Mouse (Mus musculus) hindbrain, embryonic 16.5 days (tissue): ENCODE data around the gene Cd34. TPM values are rescaled to one million over a fixed set of nuclear protein-coding genes. Genes with fewer than 3 reads are reported as not detected.

Experiments
- polyA plus RNA-seq: library from polyadenylated mRNA; unstranded; fragments of >200 nt; fragmentation: Nextera tagmentation; extraction: Ambion mirVana; gene quantifications from 2 replicates; pipeline ENCODE4 v1.2.1, GENCODE M21; 2015

Cd34 gene
- polyA plus RNA-seq, 1 experiment from 2014 or later = 29.8 TPM

Other genes starting within 250 kb of the Cd34 start
- 1.1 and 1.2 TPM in 2 replicates for gene Cd46, start 153.4 kb downstream of the Cd34 start, polyA plus RNA-seq
- gene Cr1l, start 192.8 kb downstream of the Cd34 start, polyA plus RNA-seq = 39.3 and 42.5 TPM in 2 replicates
- gene Cr2, start 237.9 kb downstream of the Cd34 start, polyA plus RNA-seq = 0.72 and 0.74 TPM in 2 replicates